Mouse (Mus musculus) G1E (cell line): ENCODE results near the gene Pip4k2b. TPM values are rescaled to one million over a fixed set of nuclear protein-coding genes. Genes with fewer than 3 reads are reported as not detected.

Source experiments
- ATAC-seq: 2 replicates; pipeline ENCODE4 v1.8.0; 2016; ENCODE audit warnings: mild to moderate bottlenecking; ENCODE audit not compliant: insufficient number of reproducible peaks, poor library complexity, low FRiP score, severe bottlenecking; ENCODE audit errors: extremely low read depth
- DNase-seq: peaks from one replicate; pipeline ENCODE4 v3.0.0; 2012; ENCODE audit warnings: low spot score
- H3K27me3 ChIP-seq: 2 replicates; pipeline ENCODE4 v1.6.1; 2012; ENCODE audit warnings: mild to moderate bottlenecking, low read length, inconsistent platforms; ENCODE audit not compliant: insufficient read depth
- H3K36me3 ChIP-seq: replicated peaks from 2 replicates; pipeline ENCODE3; 2012; ENCODE audit warnings: mild to moderate bottlenecking, inconsistent platforms
- H3K4me1 ChIP-seq: 2 replicates; pipeline ENCODE4 v1.6.1; 2012; ENCODE audit warnings: low read depth, low read length, inconsistent platforms, mixed read lengths; ENCODE audit not compliant: insufficient read depth
- H3K4me3 ChIP-seq: 2 replicates; pipeline ENCODE4 v1.5.1; 2012; ENCODE audit warnings: low read depth, mild to moderate bottlenecking, inconsistent platforms, low read length, moderate library complexity, mixed read lengths
- H3K9me3 ChIP-seq: replicated peaks from 2 replicates; pipeline ENCODE4 v1.6.1; 2012; ENCODE audit warnings: inconsistent platforms
- CTCF ChIP-seq: IDR thresholded peaks from 2 replicates; pipeline ENCODE4 v1.5.1; 2012; ENCODE audit warnings: low read depth, low read length, inconsistent platforms, mixed read lengths
- GATA1 ChIP-seq: IDR thresholded peaks from 2 replicates; pipeline ENCODE4 v1.6.1; 2012; ENCODE audit warnings: borderline replicate concordance, low read length, inconsistent platforms, mixed read lengths
- GATA2 ChIP-seq: IDR thresholded peaks from 2 replicates; pipeline ENCODE4 v1.6.1; 2012; ENCODE audit warnings: low read depth, low read length, inconsistent platforms, borderline replicate concordance
- POLR2AphosphoS5 ChIP-seq: IDR thresholded peaks from 2 replicates; pipeline ENCODE4 v1.6.1; 2012; ENCODE audit warnings: low read depth, low read length, inconsistent platforms; ENCODE audit not compliant: insufficient replicate concordance
- TAL1 ChIP-seq: conservative IDR thresholded peaks from 2 replicates; pipeline ENCODE4 v1.6.1; 2012; ENCODE audit warnings: low read depth, low read length, inconsistent platforms, mixed read lengths
- polyA plus RNA-seq: library from polyadenylated mRNA; stranded (reverse); fragments of >175 nt; gene quantifications from 2 replicates; pipeline ENCODE4 v1.2.3, GENCODE M21; 2012
- total RNA-seq, 2 experiments: library from RNA; stranded (forward) in 1 of 2; stranded (reverse) in 1 of 2; fragments of 200-1000 nt in 1 of 2; fragments of >200 nt in 1 of 2; fragmentation: Nextera tagmentation in 1 of 2; gene quantifications; 2 replicates each; pipeline ENCODE4 v1.2.3; 2014 to 2017

The Pip4k2b gene
- total and polyA plus RNA-seq, 3 experiments: 16.7 to 25.6 (median 19.6) TPM

- Histone ChIP-seq H3K36me3 (peaks cover 60% of the 10 kb centered on the region), H3K9me3 (0 out of 2 replicates have a peak, but pooled peaks cover 2% of the 10 kb centered on the region), H3K27me3 (peaks cover 51% of the 10 kb centered on the region), H3K4me1 (peaks cover 41% of the 10 kb centered on the region), H3K4me3 (no peak overlapping the region)
- no peak for DNase-seq
- TF ChIP-seq GATA2: no peak
- TF ChIP-seq CTCF: no peak
- no peak for TF ChIP-seq GATA1
- no peak for TF ChIP-seq POLR2AphosphoS5
- TF ChIP-seq TAL1: no peak
- no peak for ATAC-seq
Measured at GRCm38 (mm10) chr11:97666221-97666620, 78.3 kb downstream of the Pip4k2b start.

- DNase-seq (no peak), ATAC-seq (no peak)
- Histone ChIP-seq H3K27me3 (peaks cover 59% of the 10 kb centered on the region), H3K36me3 (peaks cover 52% of the 10 kb centered on the region), H3K9me3 (0 out of 2 replicates have a peak, but pooled peaks cover 2% of the 10 kb centered on the region), H3K4me1 (peaks cover 49% of the 10 kb centered on the region), H3K4me3 (no peak overlapping the region)
- TF ChIP-seq POLR2AphosphoS5 (no peak), TAL1 (no peak), CTCF (no peak), GATA2 (no peak), GATA1 (no peak)
Measured at GRCm38 (mm10) chr11:97665431-97665830, 79.1 kb downstream of the Pip4k2b start.

Other genes starting within 250 kb of the Pip4k2b start
- gene 4933428G20Rik, start 244.4 kb downstream of the Pip4k2b start, total RNA-seq (2014; fragmentation: Nextera tagmentation): not detected in 2 replicates
- gene 4933428G20Rik, start 244.4 kb downstream of the Pip4k2b start, total RNA-seq (2017): not detected in 2 replicates
- not detected in 2 replicates for gene 4933428G20Rik, start 244.4 kb downstream of the Pip4k2b start, polyA plus RNA-seq
- 0.15 TPM in 2 replicates for gene Srcin1, start 168.5 kb downstream of the Pip4k2b start, total RNA-seq (2014; fragmentation: Nextera tagmentation)
- gene Srcin1, start 168.5 kb downstream of the Pip4k2b start, total RNA-seq (2017): 0.29 and 0.49 TPM in 2 replicates
- 0.21 and 0.25 TPM in 2 replicates for gene Srcin1, start 168.5 kb downstream of the Pip4k2b start, polyA plus RNA-seq
- gene Epop, start 115.0 kb downstream of the Pip4k2b start, total RNA-seq (2014; fragmentation: Nextera tagmentation): 2.6 and 4.5 TPM in 2 replicates
- 2.7 and 3.9 TPM in 2 replicates for gene Epop, start 115.0 kb downstream of the Pip4k2b start, total RNA-seq (2017)
- gene Epop, start 115.0 kb downstream of the Pip4k2b start, polyA plus RNA-seq: 60.9 and 77.7 TPM in 2 replicates
- 16.5 and 18.7 TPM in 2 replicates for gene Mllt6, start 81.3 kb downstream of the Pip4k2b start, total RNA-seq (2014; fragmentation: Nextera tagmentation)
- 10.9 and 11.2 TPM in 2 replicates for gene Mllt6, start 81.3 kb downstream of the Pip4k2b start, total RNA-seq (2017)
- 38.3 and 42.6 TPM in 2 replicates for gene Mllt6, start 81.3 kb downstream of the Pip4k2b start, polyA plus RNA-seq
- 14.7 and 19.1 TPM in 2 replicates for gene Cisd3, start 58.9 kb downstream of the Pip4k2b start, total RNA-seq (2014; fragmentation: Nextera tagmentation)
- gene Cisd3, start 58.9 kb downstream of the Pip4k2b start, total RNA-seq (2017): 8.8 and 14.9 TPM in 2 replicates
- 0.69 and 2.6 TPM in 2 replicates for gene Cisd3, start 58.9 kb downstream of the Pip4k2b start, polyA plus RNA-seq
- gene Pcgf2, start 44.2 kb downstream of the Pip4k2b start, total RNA-seq (2014; fragmentation: Nextera tagmentation): 5.4 and 7.2 TPM in 2 replicates
- 0.41 TPM in 1 of 2 replicates, not detected in the other for gene Pcgf2, start 44.2 kb downstream of the Pip4k2b start, total RNA-seq (2017)
- 18.5 and 21.1 TPM in 2 replicates for gene Pcgf2, start 44.2 kb downstream of the Pip4k2b start, polyA plus RNA-seq
- gene Psmb3, start 41.3 kb downstream of the Pip4k2b start, total RNA-seq (2014; fragmentation: Nextera tagmentation): 49.9 and 78.3 TPM in 2 replicates
- gene Psmb3, start 41.3 kb downstream of the Pip4k2b start, total RNA-seq (2017): 191 and 258 TPM in 2 replicates
- 23.7 and 93.4 TPM in 2 replicates for gene Psmb3, start 41.3 kb downstream of the Pip4k2b start, polyA plus RNA-seq
- 13.5 and 20.8 TPM in 2 replicates for gene Cwc25, start 21.9 kb upstream of the Pip4k2b start, total RNA-seq (2014; fragmentation: Nextera tagmentation)
- 25.5 and 27.4 TPM in 2 replicates for gene Cwc25, start 21.9 kb upstream of the Pip4k2b start, total RNA-seq (2017)
- gene Cwc25, start 21.9 kb upstream of the Pip4k2b start, polyA plus RNA-seq: 22.5 and 23.2 TPM in 2 replicates
- not detected in 2 replicates for gene 1700001P01Rik, start 31.2 kb upstream of the Pip4k2b start, total RNA-seq (2014; fragmentation: Nextera tagmentation)
- gene 1700001P01Rik, start 31.2 kb upstream of the Pip4k2b start, total RNA-seq (2017): 0.23 and 0.33 TPM in 2 replicates
- gene 1700001P01Rik, start 31.2 kb upstream of the Pip4k2b start, polyA plus RNA-seq: 0.09 TPM in 1 of 2 replicates, not detected in the other
- gene Rpl23, start 37.7 kb upstream of the Pip4k2b start, total RNA-seq (2014; fragmentation: Nextera tagmentation): 580 and 589 TPM in 2 replicates
- 1,583 and 1,694 TPM in 2 replicates for gene Rpl23, start 37.7 kb upstream of the Pip4k2b start, total RNA-seq (2017)
- 255 and 258 TPM in 2 replicates for gene Rpl23, start 37.7 kb upstream of the Pip4k2b start, polyA plus RNA-seq
- 31.0 and 37.1 TPM in 2 replicates for gene Lasp1, start 54.3 kb upstream of the Pip4k2b start, total RNA-seq (2014; fragmentation: Nextera tagmentation)
- 53.4 and 122 TPM in 2 replicates for gene Lasp1, start 54.3 kb upstream of the Pip4k2b start, total RNA-seq (2017)
- gene Lasp1, start 54.3 kb upstream of the Pip4k2b start, polyA plus RNA-seq: 49.6 and 71.7 TPM in 2 replicates
- gene B230217C12Rik, start 96.1 kb upstream of the Pip4k2b start, total RNA-seq (2014; fragmentation: Nextera tagmentation): not detected in 2 replicates
- 0.16 TPM in 1 of 2 replicates, not detected in the other for gene B230217C12Rik, start 96.1 kb upstream of the Pip4k2b start, total RNA-seq (2017)
- gene B230217C12Rik, start 96.1 kb upstream of the Pip4k2b start, polyA plus RNA-seq: not detected in 2 replicates
- 0.58 and 1.9 TPM in 2 replicates for gene Fbxo47, start 139.4 kb upstream of the Pip4k2b start, total RNA-seq (2014; fragmentation: Nextera tagmentation)
- 0.55 and 0.70 TPM in 2 replicates for gene Fbxo47, start 139.4 kb upstream of the Pip4k2b start, total RNA-seq (2017)
- not detected in 2 replicates for gene Fbxo47, start 139.4 kb upstream of the Pip4k2b start, polyA plus RNA-seq
- not detected in 2 replicates for gene Plxdc1, start 241.7 kb upstream of the Pip4k2b start, total RNA-seq (2014; fragmentation: Nextera tagmentation)
- gene Plxdc1, start 241.7 kb upstream of the Pip4k2b start, total RNA-seq (2017): 0.06 and 0.11 TPM in 2 replicates
- 0.03 TPM in 2 replicates for gene Plxdc1, start 241.7 kb upstream of the Pip4k2b start, polyA plus RNA-seq